Mouse (Mus musculus) hindbrain, embryonic 15.5 days (tissue): ENCODE results near the gene Lamb3. TPM values are rescaled to one million over a fixed set of nuclear protein-coding genes. Genes with fewer than 3 reads are reported as not detected.

Experiments used
- ATAC-seq: fragments of 200-750 bp; cut with Nextera tagmentation; 2 replicates; pipeline ENCODE4 v1.8.0; 2017; ENCODE audit warnings: low read depth, moderate number of reproducible peaks, moderate TSS enrichment; ENCODE audit not compliant: low FRiP score
- H3K27ac ChIP-seq: fragments of 300-500 bp; sonication (generic); replicated peaks from 2 replicates; pipeline ENCODE4 v1.5.1; 2015; ENCODE audit warnings: mild to moderate bottlenecking, inconsistent platforms
- H3K27me3 ChIP-seq: fragments of 300-500 bp; sonication (generic); 2 replicates; pipeline ENCODE4 v1.6.1; 2015; ENCODE audit warnings: control low read depth, inconsistent platforms
- H3K36me3 ChIP-seq: fragments of 300-500 bp; sonication (generic); 2 replicates; pipeline ENCODE4 v1.6.1; 2015; ENCODE audit warnings: control low read depth, inconsistent platforms
- H3K4me1 ChIP-seq: fragments of 300-500 bp; sonication (generic); replicated peaks from 2 replicates; pipeline ENCODE4 v1.6.1; 2015; ENCODE audit warnings: control low read depth, inconsistent platforms
- H3K4me2 ChIP-seq: fragments of 300-500 bp; sonication (generic); 2 replicates; pipeline ENCODE4 v1.6.1; 2015; ENCODE audit warnings: moderate library complexity, mild to moderate bottlenecking, inconsistent platforms
- H3K4me3 ChIP-seq: fragments of 300-500 bp; sonication (generic); 2 replicates; pipeline ENCODE4 v1.5.1; 2015; ENCODE audit warnings: mild to moderate bottlenecking, inconsistent platforms
- H3K9ac ChIP-seq: fragments of 300-500 bp; sonication (generic); 2 replicates; pipeline ENCODE4 v1.6.1; 2015; ENCODE audit warnings: inconsistent platforms
- H3K9me3 ChIP-seq: fragments of 300-500 bp; sonication (generic); 2 replicates; pipeline ENCODE4 v1.6.1; 2016; ENCODE audit warnings: control low read depth, inconsistent platforms
- WGBS: fragments of 180-500 bp; shearing (Covaris S2); methylation state at CpG from one replicate; pipeline ENCODE4 v1.1.7; 2015; 5-methylcytosine and 5-hydroxymethylcytosine counted together
- polyA plus RNA-seq: library from polyadenylated mRNA; unstranded; fragments of >200 nt; fragmentation: Nextera tagmentation; extraction: Ambion mirVana; gene quantifications from 2 replicates; pipeline ENCODE4 v1.2.1, GENCODE M21; 2015

The Lamb3 gene
- polyA plus RNA-seq, 1 experiment from 2014 or later = 0.54 TPM

GRCm38 (mm10) chr1:193293926-193294325, 86.4 kb downstream of the Lamb3 start:
- H3K27ac ChIP-seq = no peak overlapping the region
- H3K9ac ChIP-seq = no peak overlapping the region
- H3K4me3 ChIP-seq = no peak overlapping the region
- no peaks in the 10 kb centered on the region for H3K4me1 ChIP-seq
- no peak overlapping the region for H3K4me2 ChIP-seq
- no peaks in the 10 kb centered on the region for H3K9me3 ChIP-seq
- ATAC-seq = no peak
- H3K27me3 ChIP-seq = no peaks in the 10 kb centered on the region
- H3K36me3 ChIP-seq = no peaks in the 10 kb centered on the region
- WGBS = 67% methylated on average over 3 of the region's 3 CpGs

- Histone ChIP-seq H3K9ac (no peak overlapping the region), H3K9me3 (no peaks in the 10 kb centered on the region), H3K4me2 (no peak overlapping the region), H3K4me3 (no peak overlapping the region), H3K36me3 (no peaks in the 10 kb centered on the region), H3K27ac (no peak overlapping the region), H3K27me3 (no peaks in the 10 kb centered on the region), H3K4me1 (no peaks in the 10 kb centered on the region)
- ATAC-seq = no peak
- 89% methylated on average over 5 of the region's 5 CpGs for WGBS
These were observed 88.4 kb downstream of the Lamb3 start for GRCm38 (mm10) chr1:193295920-193296319.

- H3K9me3 ChIP-seq = no peaks in the 10 kb centered on the region
- no peak overlapping the region for H3K4me2 ChIP-seq
- no peak overlapping the region for H3K27ac ChIP-seq
- H3K9ac ChIP-seq = no peak overlapping the region
- H3K36me3 ChIP-seq = no peaks in the 10 kb centered on the region
- WGBS = 65% methylated on average over 3 of the region's 3 CpGs
- no peaks in the 10 kb centered on the region for H3K27me3 ChIP-seq
- H3K4me1 ChIP-seq = no peaks in the 10 kb centered on the region
- no peak for ATAC-seq
- H3K4me3 ChIP-seq = no peak overlapping the region
These were observed 90.8 kb downstream of the Lamb3 start for GRCm38 (mm10) chr1:193298141-193298765.

- Histone ChIP-seq H3K9ac (no peak overlapping the region), H3K27me3 (no peaks in the 10 kb centered on the region), H3K4me1 (no peaks in the 10 kb centered on the region), H3K4me3 (no peak overlapping the region), H3K9me3 (no peaks in the 10 kb centered on the region), H3K4me2 (no peak overlapping the region), H3K27ac (no peak overlapping the region), H3K36me3 (no peaks in the 10 kb centered on the region)
- 67% methylated on average over 1 of the region's 1 CpGs for whole genome bisulfite sequencing
- no peak for ATAC-seq
These were observed 92.5 kb downstream of the Lamb3 start for GRCm38 (mm10) chr1:193299995-193300394.

- WGBS = 78% methylated on average over 6 of the region's 6 CpGs
- Histone ChIP-seq H3K4me2 (no peak overlapping the region), H3K4me3 (no peak overlapping the region), H3K36me3 (no peaks in the 10 kb centered on the region), H3K27me3 (no peaks in the 10 kb centered on the region), H3K27ac (no peak overlapping the region), H3K9me3 (no peaks in the 10 kb centered on the region), H3K4me1 (no peaks in the 10 kb centered on the region), H3K9ac (no peak overlapping the region)
- no peak for ATAC-seq
These were observed 94.0 kb downstream of the Lamb3 start for GRCm38 (mm10) chr1:193301216-193302092.

- Histone ChIP-seq H3K9me3 (no peaks in the 10 kb centered on the region), H3K4me2 (no peak overlapping the region), H3K27me3 (no peaks in the 10 kb centered on the region), H3K4me3 (no peak overlapping the region), H3K9ac (no peak overlapping the region), H3K4me1 (no peaks in the 10 kb centered on the region), H3K36me3 (no peaks in the 10 kb centered on the region), H3K27ac (no peak overlapping the region)
- no peak for ATAC-seq
- WGBS = 70% methylated on average over 8 of the region's 8 CpGs
These were observed 94.5 kb downstream of the Lamb3 start for GRCm38 (mm10) chr1:193302093-193302405.

DNA sequence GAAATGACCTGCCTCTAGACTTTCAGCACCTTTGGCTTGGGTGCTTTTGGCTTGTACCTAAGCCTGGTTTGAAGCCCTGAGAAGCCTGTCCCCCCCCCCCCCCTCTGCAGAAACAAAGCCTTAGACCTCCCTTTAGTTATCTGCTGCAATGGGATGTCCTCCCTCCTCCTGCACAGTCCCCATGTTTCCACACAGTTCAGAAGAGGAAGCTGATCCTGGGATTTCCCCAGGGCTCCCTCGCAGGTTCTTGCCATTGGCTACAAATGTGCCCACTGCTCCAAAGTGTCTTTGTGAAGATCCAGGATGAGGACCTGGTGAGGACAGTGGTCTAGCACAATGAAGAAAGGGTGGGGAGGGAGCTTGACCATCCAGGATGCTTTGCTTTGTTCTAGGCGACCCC, 95.6 kb downstream of the Lamb3 start:
- no peaks in the 10 kb centered on the region for H3K9me3 ChIP-seq
- H3K4me2 ChIP-seq = no peak overlapping the region
- 76% methylated on average over 2 of the region's 2 CpGs for WGBS
- no peak overlapping the region for H3K4me3 ChIP-seq
- H3K9ac ChIP-seq = no peak overlapping the region
- no peak overlapping the region for H3K27ac ChIP-seq
- no peak for ATAC-seq
- H3K27me3 ChIP-seq = no peaks in the 10 kb centered on the region
- no peaks in the 10 kb centered on the region for H3K36me3 ChIP-seq
- no peaks in the 10 kb centered on the region for H3K4me1 ChIP-seq

DNA sequence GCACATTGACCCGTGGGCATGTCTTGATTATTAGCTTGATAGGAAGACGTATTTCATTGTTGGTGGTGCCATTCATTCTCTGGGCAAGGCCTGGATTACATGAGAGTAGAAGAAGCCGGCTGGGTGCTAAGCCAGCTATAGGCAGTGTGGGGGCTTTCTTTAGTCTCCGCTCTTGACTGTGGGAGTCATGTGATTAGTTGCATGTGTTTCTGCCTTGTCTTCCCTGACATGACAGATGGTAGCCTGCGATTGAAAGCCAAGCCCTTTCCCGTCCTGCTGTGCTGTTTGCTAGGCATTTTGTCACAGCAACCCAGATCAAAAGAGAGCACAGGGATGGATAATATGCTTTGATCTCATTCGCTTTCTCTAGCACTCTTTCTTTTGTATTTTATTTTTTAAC, 97.9 kb downstream of the Lamb3 start:
- Histone ChIP-seq H3K4me3 (no peak overlapping the region), H3K4me2 (no peak overlapping the region), H3K36me3 (no peaks in the 10 kb centered on the region), H3K27ac (no peak overlapping the region), H3K4me1 (no peaks in the 10 kb centered on the region), H3K9ac (no peak overlapping the region), H3K9me3 (no peaks in the 10 kb centered on the region), H3K27me3 (no peaks in the 10 kb centered on the region)
- 13% methylated on average over 7 of the region's 7 CpGs for WGBS
- 0 out of 2 replicates have a peak, but pooled peaks have one; percentile 65 for ATAC-seq

- Histone ChIP-seq H3K36me3 (no peaks in the 10 kb centered on the region), H3K4me1 (no peaks in the 10 kb centered on the region), H3K9me3 (no peaks in the 10 kb centered on the region), H3K9ac (no peak overlapping the region), H3K27me3 (no peaks in the 10 kb centered on the region), H3K4me3 (no peak overlapping the region), H3K4me2 (no peak overlapping the region), H3K27ac (no peak overlapping the region)
- 96% methylated on average over 2 of the region's 2 CpGs for WGBS
- ATAC-seq = no peak
These were observed 99.3 kb downstream of the Lamb3 start for GRCm38 (mm10) chr1:193306832-193307231.

GRCm38 (mm10) chr1:193309785-193310518, 102.5 kb downstream of the Lamb3 start:
- 81% methylated on average over 1 of the region's 1 CpGs for WGBS
- no peaks in the 10 kb centered on the region for H3K4me1 ChIP-seq
- no peak overlapping the region for H3K9ac ChIP-seq
- H3K27me3 ChIP-seq = no peaks in the 10 kb centered on the region
- no peaks in the 10 kb centered on the region for H3K9me3 ChIP-seq
- no peak overlapping the region for H3K4me3 ChIP-seq
- no peaks in the 10 kb centered on the region for H3K36me3 ChIP-seq
- no peak for ATAC-seq
- H3K4me2 ChIP-seq = no peak overlapping the region
- no peak overlapping the region for H3K27ac ChIP-seq

DNA sequence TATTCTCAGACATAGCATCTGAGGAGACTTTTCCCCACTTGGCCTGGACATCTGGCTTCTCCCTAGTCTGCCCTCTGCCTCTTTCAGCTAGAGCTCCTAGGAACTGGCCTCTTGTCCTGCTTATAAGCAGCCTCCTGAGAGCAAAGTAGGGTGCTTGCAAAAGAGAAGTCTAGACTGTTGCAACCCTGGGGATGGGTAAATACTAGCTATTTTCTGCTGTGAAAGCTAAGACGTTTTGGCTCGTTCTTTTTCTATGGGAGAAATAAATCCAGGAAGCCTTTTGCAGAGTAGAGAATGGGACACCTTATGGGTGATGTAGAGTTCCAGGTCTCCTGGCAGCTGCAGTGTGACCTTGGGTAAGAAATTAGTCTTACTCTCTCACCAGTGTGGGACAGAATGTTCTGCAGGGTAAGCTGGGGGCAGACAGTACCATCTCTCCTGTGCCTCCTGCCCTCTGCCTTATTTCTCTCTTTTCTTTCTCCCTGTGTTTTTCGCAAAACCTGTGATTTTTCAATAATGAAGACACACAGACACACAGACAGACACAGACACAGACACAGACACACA, 103.1 kb downstream of the Lamb3 start:
- Histone ChIP-seq H3K4me3 (no peak overlapping the region), H3K27ac (no peak overlapping the region), H3K9me3 (no peaks in the 10 kb centered on the region), H3K27me3 (no peaks in the 10 kb centered on the region), H3K36me3 (no peaks in the 10 kb centered on the region), H3K4me2 (no peak overlapping the region), H3K9ac (no peak overlapping the region), H3K4me1 (no peaks in the 10 kb centered on the region)
- WGBS = 87% methylated on average over 3 of the region's 3 CpGs
- no peak for ATAC-seq

DNA sequence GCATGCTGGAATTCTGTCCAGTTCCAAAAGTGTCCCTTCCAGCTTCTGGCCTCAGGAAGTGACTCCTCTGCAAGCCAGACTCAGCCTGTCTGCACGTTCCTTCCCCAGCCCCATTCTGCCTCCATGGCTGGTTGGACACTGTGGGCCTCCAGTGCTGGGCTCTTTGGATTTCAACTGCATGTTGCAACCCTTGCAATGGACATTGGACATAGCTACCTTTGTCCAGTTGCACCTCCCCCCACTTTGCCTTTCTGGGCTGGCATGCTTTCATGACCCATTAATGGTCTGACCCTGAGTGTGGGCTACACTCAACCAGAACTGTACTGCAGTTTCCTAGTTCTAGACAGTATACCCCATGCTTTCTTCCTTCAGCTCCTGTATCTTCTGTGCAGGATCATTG, 104.1 kb downstream of the Lamb3 start:
- no peak overlapping the region for H3K27ac ChIP-seq
- H3K4me1 ChIP-seq = peaks cover 8% of the 10 kb centered on the region
- no peak overlapping the region for H3K4me2 ChIP-seq
- H3K36me3 ChIP-seq = no peaks in the 10 kb centered on the region
- 72% methylated on average over 1 of the region's 1 CpGs for WGBS
- no peaks in the 10 kb centered on the region for H3K27me3 ChIP-seq
- no peak overlapping the region for H3K4me3 ChIP-seq
- H3K9me3 ChIP-seq = no peaks in the 10 kb centered on the region
- no peak overlapping the region for H3K9ac ChIP-seq
- no peak for ATAC-seq
